Mouse (Mus musculus) gastrocnemius, postnatal 36 days (tissue): ENCODE data around the gene Sec31b. TPM values are rescaled to one million over a fixed set of nuclear protein-coding genes. Genes with fewer than 3 reads are reported as not detected.

Experiments used
- DNase-seq, 2 experiments: peaks; one replicate each; pipeline ENCODE4 v3.0.0; 2022
- intact Hi-C: fragments of 180-260 bp; cut with DNase I; formaldehyde crosslinking; loops from one replicate; pipeline ENCODE4 v1.15.1; 2025
- long read RNA-seq, 2 experiments: library from polyadenylated mRNA; stranded (forward); transcript quantifications; one replicate each; pipeline ENCODE4 v2.0.0; 2021
- total RNA-seq, 2 experiments: library from RNA; stranded (reverse); gene quantifications; 2 replicates each; pipeline ENCODE4 v1.2.3; 2021

The Sec31b gene
- total RNA-seq, result 10 to 100 TPM; 15.3 to 17.6 TPM
- long read RNA-seq, experiment 1, partial matches to known transcripts, result 5 of 15 reads
- long read RNA-seq, experiment 1, other reads (novel, unspliced or antisense), result 9 of 15 reads
- long read RNA-seq, experiment 2, partial matches to known transcripts, result 8 of 20 reads
- long read RNA-seq, experiment 2, other reads (novel, unspliced or antisense), result 9 of 20 reads

DNA sequence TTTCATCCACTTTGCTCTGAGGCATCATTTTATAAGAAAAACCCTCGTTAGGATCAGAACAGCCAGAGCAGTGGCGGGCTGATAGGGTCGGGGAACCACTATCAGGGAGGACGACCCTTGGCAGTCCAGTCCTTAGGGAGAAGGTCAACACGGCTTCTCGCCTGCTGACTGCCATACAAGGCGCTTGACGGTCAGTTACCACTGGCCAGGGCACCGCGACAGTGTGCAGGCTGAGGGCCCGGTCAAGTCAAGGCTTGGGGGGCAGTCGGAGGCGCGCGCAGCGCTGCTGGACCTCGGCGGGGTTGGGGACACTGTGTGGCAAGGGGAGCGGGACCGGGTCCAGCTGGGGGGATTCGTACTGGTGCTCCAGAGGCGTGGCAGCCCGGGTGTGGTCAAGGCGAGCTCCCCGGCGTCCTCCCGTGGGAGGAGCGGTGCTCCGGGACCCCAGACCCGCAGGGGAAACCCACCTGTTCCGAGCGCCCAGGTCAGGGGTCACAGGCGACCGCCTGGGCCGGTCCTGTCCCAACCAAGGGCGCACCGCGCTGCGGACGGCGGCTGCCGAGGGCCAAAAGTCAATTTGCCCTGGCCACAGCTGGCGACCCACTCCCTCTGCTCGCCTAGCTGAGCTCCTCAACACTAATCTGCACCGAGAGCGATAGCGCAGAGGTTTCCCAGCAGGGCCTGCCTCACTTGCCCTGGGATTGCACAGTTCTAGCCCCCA lies at the start of gene Sec31b:
Gene Sec31b, minus strand, starts transcription at position 544 of the 721 bp plus-strand sequence.
- intact Hi-C loops, result no loop called here
- peak; percentile 56 to 57 for DNase-seq

- DNase-seq, result no peak
- intact Hi-C loops, result no loop called here
These were observed 48.5 kb upstream of the Sec31b start for GRCm38 (mm10) chr19:44594180-44594579.

DNA sequence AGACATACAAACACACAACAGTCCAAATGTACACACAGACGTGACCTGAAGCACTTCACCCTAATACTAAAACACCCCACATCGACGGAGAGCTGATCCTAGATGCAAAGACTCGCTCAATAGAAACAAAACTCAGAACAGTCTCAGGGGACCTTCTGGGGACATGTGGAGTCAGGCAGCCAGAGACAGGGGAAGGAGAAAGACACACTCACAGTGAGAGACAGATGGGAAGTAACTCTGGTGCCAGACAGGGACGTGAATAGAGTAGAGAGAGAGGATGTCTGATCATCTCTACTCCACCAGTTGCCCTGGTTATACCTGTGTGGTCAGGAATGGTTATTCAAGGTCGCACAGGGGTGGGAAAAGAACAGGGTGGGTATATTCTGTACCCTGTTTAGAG lies 46.0 kb upstream of the Sec31b start:
- DNase-seq, result no peak
- intact Hi-C loops, result no loop called here

GRCm38 (mm10) chr19:44590992-44591391 lies 45.3 kb upstream of the Sec31b start:
- no peak for DNase-seq
- intact Hi-C loops, result no loop called here

DNA sequence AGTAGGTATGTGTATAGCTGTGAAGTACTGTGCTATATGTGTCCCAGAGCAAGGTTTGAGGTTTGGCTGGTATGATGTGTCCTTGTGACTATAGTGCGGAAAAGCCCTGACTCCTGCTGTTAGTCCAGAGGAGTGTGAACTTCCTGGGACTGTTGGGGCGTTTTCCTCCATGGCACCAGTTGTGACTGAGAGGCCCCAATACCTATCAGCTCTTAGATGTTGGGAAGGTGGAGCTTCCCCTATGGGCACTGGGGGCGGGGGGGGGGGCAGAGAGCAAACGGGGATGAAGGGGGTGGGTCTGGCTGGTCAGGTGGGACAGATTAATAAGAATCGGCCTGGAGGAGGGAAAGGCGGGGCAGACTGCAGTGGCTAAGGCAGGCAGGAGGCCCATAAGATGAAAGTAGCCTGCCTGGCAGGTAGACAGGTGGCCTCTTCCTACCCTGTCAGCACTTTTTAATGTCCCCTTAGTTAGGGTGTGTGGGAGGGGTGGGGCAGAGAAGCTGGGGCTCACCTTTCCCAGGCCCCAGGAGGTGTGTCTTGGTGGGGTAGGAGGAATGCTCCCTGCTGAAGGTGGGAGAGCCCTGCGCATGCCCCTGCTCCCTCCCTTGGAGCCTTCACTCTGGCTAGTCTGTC lies 44.0 kb upstream of the Sec31b start:
- no peak for DNase-seq
- intact Hi-C loops, result no loop called here

GRCm38 (mm10) chr19:44588036-44588435 lies 42.4 kb upstream of the Sec31b start:
- intact Hi-C loops, result no loop called here
- no peak for DNase-seq

GRCm38 (mm10) chr19:44582638-44583309 lies 37.1 kb upstream of the Sec31b start:
- peak; percentile 88 to 90 for DNase-seq
- intact Hi-C loops, result loop anchor here (5.0 kb wide), 1 partner anchor 175 kb away; the partner anchor contains the start of gene Pax2

- intact Hi-C loops, result loop anchor here (5.0 kb wide), 1 partner anchor 175 kb away; the partner anchor contains the start of gene Pax2
- no peak for DNase-seq
These were observed 36.4 kb upstream of the Sec31b start for GRCm38 (mm10) chr19:44582103-44582502.

DNA sequence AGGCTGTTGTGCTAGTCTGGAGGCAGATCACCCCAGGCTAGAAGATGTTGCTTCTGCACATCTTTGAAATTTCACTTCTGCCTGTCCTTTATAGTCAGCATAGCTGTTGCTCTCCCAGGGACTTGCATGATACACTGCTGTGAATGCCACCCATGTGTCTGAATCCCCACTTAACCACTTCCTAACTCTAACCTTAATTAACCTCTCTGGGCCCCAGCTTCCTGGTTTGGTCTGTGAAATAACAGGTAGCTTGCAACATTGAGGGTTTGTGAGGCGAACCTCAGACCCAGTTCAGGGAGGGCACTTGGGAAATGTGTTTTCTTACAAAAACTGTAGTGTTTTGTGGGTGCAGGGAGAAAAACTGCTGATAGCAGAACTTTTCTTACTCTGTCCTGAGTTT lies 32.4 kb upstream of the Sec31b start:
- DNase-seq, result no peak
- intact Hi-C loops, result no loop called here

GRCm38 (mm10) chr19:44576275-44576674 lies 30.6 kb upstream of the Sec31b start:
- intact Hi-C loops, result no loop called here
- no peak for DNase-seq

- intact Hi-C loops, result no loop called here
- DNase-seq, result no peak
These were observed 22.1 kb upstream of the Sec31b start for GRCm38 (mm10) chr19:44567763-44568162.

DNA sequence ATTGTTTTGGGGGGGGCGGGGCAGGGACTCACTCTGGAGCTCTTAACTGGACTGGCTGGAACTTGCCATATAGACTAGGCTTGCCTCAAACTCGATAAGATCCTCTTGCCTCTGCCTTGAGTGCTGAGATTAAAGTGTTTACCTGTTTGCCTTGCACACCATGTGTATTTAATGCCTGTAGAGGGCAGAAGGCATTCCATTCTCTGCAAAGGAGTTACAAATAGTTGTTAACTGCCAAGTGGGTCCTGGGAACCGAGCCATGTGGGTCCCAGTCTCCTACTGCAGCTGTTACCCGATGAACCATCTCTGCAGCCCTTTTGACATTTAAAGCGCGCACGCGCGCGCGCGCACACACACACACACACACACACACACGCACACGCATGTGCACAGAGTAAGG lies 18.3 kb upstream of the Sec31b start:
- intact Hi-C loops, result no loop called here
- DNase-seq, result no peak

- DNase-seq, result peak; percentile 90 to 94
- intact Hi-C loops, result no loop called here
These were observed 17.1 kb upstream of the Sec31b start, which contains the start of gene Hif1an for GRCm38 (mm10) chr19:44562652-44563206. Gene Hif1an (plus strand): TSS chr19:44562850.

DNA sequence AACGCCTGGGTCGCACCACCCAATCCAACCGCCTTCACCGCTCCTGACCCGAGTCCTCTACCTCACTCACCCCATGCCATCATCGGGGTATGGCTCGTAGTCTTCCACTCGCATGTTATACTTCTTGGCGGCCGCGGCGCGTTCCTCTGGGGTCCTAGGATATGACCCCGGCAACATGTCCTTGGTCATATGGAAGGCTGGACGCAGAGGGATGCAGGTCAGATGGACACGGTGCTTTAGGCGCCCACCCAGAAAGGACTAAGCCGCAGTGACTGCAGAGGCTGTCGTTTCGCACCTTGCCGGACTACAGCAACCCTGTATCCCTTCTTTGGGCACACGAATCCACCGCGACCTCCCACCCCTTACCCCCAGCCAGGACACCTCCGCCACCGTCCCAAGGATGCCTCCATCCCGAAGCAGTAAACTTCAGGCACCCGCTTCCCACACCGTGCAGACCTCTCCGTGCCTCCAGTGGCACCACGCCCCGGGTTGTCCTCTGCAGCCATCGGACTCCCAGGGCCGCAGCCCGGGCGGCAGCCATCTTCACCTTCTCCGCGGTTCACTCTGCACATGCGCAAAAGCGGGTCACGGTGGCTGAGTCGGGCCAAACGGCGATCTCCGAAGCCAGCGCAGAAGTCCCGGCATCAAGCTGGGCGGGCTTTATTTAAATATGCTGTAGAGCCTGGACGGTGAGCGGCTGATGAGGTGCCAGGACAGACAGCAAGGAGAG lies 9.4 kb upstream of the Sec31b start, which contains the start of gene Ndufb8:
Gene Ndufb8, minus strand, starts transcription at position 580 of the 730 bp plus-strand sequence.
- peak; percentile 92 to 95 for DNase-seq
- intact Hi-C loops, result no loop called here

- no peak for DNase-seq
- intact Hi-C loops, result no loop called here
These were observed 8.8 kb upstream of the Sec31b start for GRCm38 (mm10) chr19:44554490-44554860.

- intact Hi-C loops, result no loop called here
- no peak for DNase-seq
These were observed 7.6 kb upstream of the Sec31b start for GRCm38 (mm10) chr19:44553286-44553685.

- intact Hi-C loops, result no loop called here
- no peak for DNase-seq
These were observed 7.1 kb upstream of the Sec31b start, which contains the start of gene Gm20538 for GRCm38 (mm10) chr19:44552731-44553130. Gene Gm20538 (minus strand): TSS chr19:44552831.

- peak; percentile 56 to 65 for DNase-seq
- intact Hi-C loops, result loop anchor here (5.0 kb wide), 1 partner anchor 172 kb away; no protein-coding TSS in a partner anchor
These were observed 889 bp downstream of the Sec31b start for GRCm38 (mm10) chr19:44544775-44545174.

- DNase-seq, result no peak
- intact Hi-C loops, result loop anchor here (5.0 kb wide), 1 partner anchor 172 kb away; no protein-coding TSS in a partner anchor
These were observed 1.3 kb downstream of the Sec31b start for GRCm38 (mm10) chr19:44544372-44544771.
